Mouse (Mus musculus): ENCODE results near the gene Prkce. TPM values are rescaled to one million over a fixed set of nuclear protein-coding genes. Genes with fewer than 3 reads are reported as not detected.

Prkce gene
- polyA plus RNA-seq, 1 experiment from 2014 or later: 4.4 TPM

GRCm38 (mm10) chr17:86331835-86332234 lies 164.2 kb downstream of the Prkce start:
- peaks cover 43% of the 10 kb centered on the region for H3K4me1 ChIP-seq (ENCODE audit: control insufficient read depth, insufficient read depth, low read length)
- H3K9me3 ChIP-seq (replicated peaks; ENCODE audit: control insufficient read depth, low read length): no peaks in the 10 kb centered on the region
- H3K4me2 ChIP-seq (ENCODE audit: low read depth, low read length): no peak overlapping the region
- H3K27me3 ChIP-seq (ENCODE audit: control insufficient read depth, insufficient read depth, low read length): no peaks in the 10 kb centered on the region
- no peak for ATAC-seq (ENCODE audit: insufficient read depth, low FRiP score)
- WGBS: 71% methylated on average over 8 of the region's 8 CpGs
- no peak overlapping the region for H3K4me3 ChIP-seq (replicated peaks; ENCODE audit: low read length)
- H3K9ac ChIP-seq (ENCODE audit: low read length): no peak overlapping the region
- no peaks in the 10 kb centered on the region for H3K36me3 ChIP-seq (ENCODE audit: control insufficient read depth, insufficient read depth, low read length)
- peak overlapping the region; percentile 17; the same call in 1 of the 2 replicates for H3K27ac ChIP-seq (ENCODE audit: low read length)

- no peaks in the 10 kb centered on the region for H3K36me3 ChIP-seq (ENCODE audit: control insufficient read depth, insufficient read depth, low read length)
- H3K9me3 ChIP-seq (replicated peaks; ENCODE audit: control insufficient read depth, low read length): no peaks in the 10 kb centered on the region
- no peak overlapping the region for H3K4me2 ChIP-seq (ENCODE audit: low read depth, low read length)
- 77% methylated on average over 4 of the region's 4 CpGs for WGBS
- H3K9ac ChIP-seq (ENCODE audit: low read length): no peak overlapping the region
- no peak overlapping the region for H3K27ac ChIP-seq (ENCODE audit: low read length)
- no peaks in the 10 kb centered on the region for H3K27me3 ChIP-seq (ENCODE audit: control insufficient read depth, insufficient read depth, low read length)
- peaks cover 25% of the 10 kb centered on the region for H3K4me1 ChIP-seq (ENCODE audit: control insufficient read depth, insufficient read depth, low read length)
- peak; percentile 71; the same call in 1 of the 2 replicates for ATAC-seq (ENCODE audit: insufficient read depth, low FRiP score)
- H3K4me3 ChIP-seq (replicated peaks; ENCODE audit: low read length): no peak overlapping the region
These were observed 167.4 kb downstream of the Prkce start for GRCm38 (mm10) chr17:86334990-86335389.

DNA sequence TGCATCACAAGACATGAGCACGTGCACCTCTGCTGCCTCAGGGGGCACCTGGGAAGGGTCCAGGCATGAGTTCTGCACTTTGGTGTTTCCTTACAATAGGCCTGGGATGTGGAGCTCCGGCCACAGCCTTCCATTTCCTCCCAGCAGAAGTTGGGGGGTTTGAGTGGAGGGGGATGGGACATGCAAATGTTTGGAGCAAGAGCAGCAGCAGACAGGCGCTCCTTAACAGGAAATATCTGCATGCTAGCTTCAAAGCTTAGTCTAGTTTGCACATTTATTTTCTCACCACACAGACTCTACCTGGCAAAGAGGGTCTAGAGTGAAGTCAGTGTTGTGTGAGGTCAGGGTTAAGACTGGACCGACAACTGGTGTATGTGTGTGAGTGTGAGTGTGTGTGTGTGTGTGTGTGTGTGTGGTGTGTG lies 169.1 kb downstream of the Prkce start:
- no peaks in the 10 kb centered on the region for H3K9me3 ChIP-seq (replicated peaks; ENCODE audit: control insufficient read depth, low read length)
- H3K4me1 ChIP-seq (ENCODE audit: control insufficient read depth, insufficient read depth, low read length): peaks cover 10% of the 10 kb centered on the region
- no peak overlapping the region for H3K4me3 ChIP-seq (replicated peaks; ENCODE audit: low read length)
- peak; percentile 27; the same call in 1 of the 2 replicates for ATAC-seq (ENCODE audit: insufficient read depth, low FRiP score)
- WGBS: 46% methylated on average over 4 of the region's 4 CpGs
- no peak overlapping the region for H3K9ac ChIP-seq (ENCODE audit: low read length)
- no peaks in the 10 kb centered on the region for H3K36me3 ChIP-seq (ENCODE audit: control insufficient read depth, insufficient read depth, low read length)
- no peak overlapping the region for H3K4me2 ChIP-seq (ENCODE audit: low read depth, low read length)
- no peaks in the 10 kb centered on the region for H3K27me3 ChIP-seq (ENCODE audit: control insufficient read depth, insufficient read depth, low read length)
- H3K27ac ChIP-seq (ENCODE audit: low read length): no peak overlapping the region; the same call in 1 of the 2 replicates

DNA sequence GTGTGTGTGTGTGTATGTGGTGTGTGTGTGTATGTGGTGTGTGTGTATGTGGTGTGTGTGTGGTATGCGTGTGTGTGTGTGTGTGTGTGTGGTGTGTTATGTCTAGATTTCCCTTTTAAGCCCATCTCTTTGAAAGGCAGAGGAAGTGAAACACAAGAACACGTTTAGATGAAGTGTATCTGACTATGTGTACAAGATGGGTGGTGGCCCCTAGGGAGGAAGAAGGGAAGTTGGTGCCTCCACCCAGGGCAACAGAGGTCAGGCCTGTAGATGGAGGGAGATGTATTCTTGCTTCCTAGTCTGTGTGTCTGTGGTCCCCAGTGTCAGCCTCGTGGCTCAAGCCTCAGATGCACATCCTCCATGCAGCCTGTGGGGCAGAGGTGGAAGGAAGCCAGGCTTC lies 169.5 kb downstream of the Prkce start:
- Histone ChIP-seq H3K27me3 (ENCODE audit: control insufficient read depth, insufficient read depth, low read length) (no peaks in the 10 kb centered on the region), H3K4me1 (ENCODE audit: control insufficient read depth, insufficient read depth, low read length) (peaks cover 7% of the 10 kb centered on the region; the same call in 1 of the 2 replicates), H3K9me3 (replicated peaks; ENCODE audit: control insufficient read depth, low read length) (no peaks in the 10 kb centered on the region), H3K4me2 (ENCODE audit: low read depth, low read length) (no peak overlapping the region), H3K27ac (ENCODE audit: low read length) (no peak overlapping the region), H3K4me3 (replicated peaks; ENCODE audit: low read length) (no peak overlapping the region), H3K36me3 (ENCODE audit: control insufficient read depth, insufficient read depth, low read length) (no peaks in the 10 kb centered on the region), H3K9ac (ENCODE audit: low read length) (no peak overlapping the region)
- no peak for ATAC-seq (ENCODE audit: insufficient read depth, low FRiP score)
- WGBS: 40% methylated on average over 3 of the region's 3 CpGs

DNA sequence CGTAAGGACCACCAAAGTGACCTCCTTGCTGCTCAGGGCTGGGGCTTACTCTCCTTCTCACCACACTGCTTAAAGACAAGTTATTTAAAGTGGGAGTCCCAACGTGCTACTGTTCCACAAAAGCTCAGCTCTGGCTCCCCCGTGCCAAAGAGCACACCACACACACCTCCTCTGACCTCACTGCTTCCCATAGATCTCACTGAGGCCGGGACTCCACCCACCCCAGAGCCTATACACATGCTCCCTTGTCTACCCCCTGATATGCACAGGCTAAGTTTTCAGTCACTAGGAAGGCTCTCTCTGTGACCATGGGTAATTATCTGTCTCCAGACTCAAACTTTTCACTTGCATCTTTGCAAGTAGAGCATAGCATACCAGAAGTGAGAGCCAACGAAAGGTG lies 170.7 kb downstream of the Prkce start:
- Histone ChIP-seq H3K36me3 (ENCODE audit: control insufficient read depth, insufficient read depth, low read length) (no peaks in the 10 kb centered on the region), H3K9me3 (replicated peaks; ENCODE audit: control insufficient read depth, low read length) (no peaks in the 10 kb centered on the region), H3K9ac (ENCODE audit: low read length) (no peak overlapping the region), H3K27ac (ENCODE audit: low read length) (no peak overlapping the region), H3K27me3 (ENCODE audit: control insufficient read depth, insufficient read depth, low read length) (no peaks in the 10 kb centered on the region), H3K4me1 (ENCODE audit: control insufficient read depth, insufficient read depth, low read length) (peaks cover 7% of the 10 kb centered on the region; the same call in 1 of the 2 replicates), H3K4me3 (replicated peaks; ENCODE audit: low read length) (no peak overlapping the region), H3K4me2 (ENCODE audit: low read depth, low read length) (no peak overlapping the region)
- ATAC-seq (ENCODE audit: insufficient read depth, low FRiP score): no peak
- WGBS: 66% methylated on average over 5 of the region's 5 CpGs

DNA sequence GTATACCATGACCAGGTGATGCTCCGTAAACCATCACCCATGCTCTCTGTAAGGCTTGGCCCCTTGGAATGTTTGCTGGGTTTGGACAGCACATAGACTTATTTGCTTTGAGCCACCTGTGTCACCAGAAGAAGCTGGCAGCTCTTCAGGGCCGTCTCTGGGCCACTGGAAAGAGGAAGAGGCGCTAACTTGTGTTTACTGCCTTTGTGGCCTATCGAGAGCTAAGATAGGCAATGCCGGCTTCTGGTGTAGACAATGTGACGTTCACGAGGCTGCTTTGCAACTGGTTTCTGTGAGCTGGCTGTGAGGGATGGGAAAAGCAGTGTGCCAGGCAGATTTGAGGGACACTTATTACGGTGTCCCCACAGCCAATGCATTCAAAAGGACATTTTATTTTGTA lies 176.4 kb downstream of the Prkce start:
- Histone ChIP-seq H3K4me1 (ENCODE audit: control insufficient read depth, insufficient read depth, low read length) (no peaks in the 10 kb centered on the region), H3K27ac (ENCODE audit: low read length) (no peak overlapping the region), H3K27me3 (ENCODE audit: control insufficient read depth, insufficient read depth, low read length) (no peaks in the 10 kb centered on the region), H3K9me3 (replicated peaks; ENCODE audit: control insufficient read depth, low read length) (no peaks in the 10 kb centered on the region), H3K36me3 (ENCODE audit: control insufficient read depth, insufficient read depth, low read length) (no peaks in the 10 kb centered on the region), H3K4me2 (ENCODE audit: low read depth, low read length) (no peak overlapping the region), H3K9ac (ENCODE audit: low read length) (no peak overlapping the region), H3K4me3 (replicated peaks; ENCODE audit: low read length) (no peak overlapping the region)
- no peak for ATAC-seq (ENCODE audit: insufficient read depth, low FRiP score)
- WGBS: 47% methylated on average over 8 of the region's 8 CpGs

DNA sequence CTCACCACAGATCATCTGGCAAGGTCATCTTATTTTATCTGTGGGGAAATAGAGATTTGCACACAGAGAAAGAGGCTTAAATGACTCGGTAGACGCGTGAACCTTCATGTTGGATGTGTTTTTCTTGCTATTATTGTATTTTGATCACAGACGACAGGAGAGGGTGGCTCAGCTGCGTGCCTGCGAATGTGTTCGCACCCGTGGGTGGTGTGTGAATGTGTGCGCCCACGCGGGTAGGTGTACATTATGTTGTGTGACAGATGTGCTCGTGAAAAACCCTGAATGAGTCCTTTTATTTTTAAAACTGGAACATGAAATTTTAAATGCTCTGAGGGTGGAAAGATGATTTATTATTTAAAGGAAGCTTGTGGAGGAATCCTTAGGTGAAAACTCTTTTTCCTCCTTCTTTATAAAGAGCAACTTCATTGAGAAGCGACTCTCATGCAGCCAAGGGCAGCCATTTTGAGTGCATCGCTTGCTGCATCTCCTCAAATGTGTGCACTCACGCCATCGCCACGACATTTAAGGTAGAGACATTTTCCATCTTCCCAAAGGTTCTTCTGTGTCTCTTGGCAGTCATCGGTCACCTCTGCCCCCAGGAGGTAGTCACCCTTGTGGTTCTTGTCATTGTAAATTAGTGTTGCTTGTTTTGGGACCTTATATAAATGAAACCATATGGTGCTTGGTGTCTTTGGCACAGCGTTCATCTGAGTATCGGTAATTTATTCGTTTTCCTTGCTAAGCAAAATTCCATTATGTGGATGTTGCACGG lies 177.8 kb downstream of the Prkce start:
- Histone ChIP-seq H3K4me2 (ENCODE audit: low read depth, low read length) (no peak overlapping the region), H3K4me1 (ENCODE audit: control insufficient read depth, insufficient read depth, low read length) (peaks cover 1% of the 10 kb centered on the region; the same call in 1 of the 2 replicates), H3K9ac (ENCODE audit: low read length) (no peak overlapping the region), H3K9me3 (replicated peaks; ENCODE audit: control insufficient read depth, low read length) (no peaks in the 10 kb centered on the region), H3K27ac (ENCODE audit: low read length) (no peak overlapping the region), H3K4me3 (replicated peaks; ENCODE audit: low read length) (no peak overlapping the region), H3K36me3 (ENCODE audit: control insufficient read depth, insufficient read depth, low read length) (no peaks in the 10 kb centered on the region), H3K27me3 (ENCODE audit: control insufficient read depth, insufficient read depth, low read length) (no peaks in the 10 kb centered on the region)
- no peak for ATAC-seq (ENCODE audit: insufficient read depth, low FRiP score)
- 90% methylated on average over 22 of the region's 22 CpGs for WGBS

GRCm38 (mm10) chr17:86350236-86350635 lies 182.7 kb downstream of the Prkce start:
- H3K27me3 ChIP-seq (ENCODE audit: control insufficient read depth, insufficient read depth, low read length): no peaks in the 10 kb centered on the region
- H3K4me1 ChIP-seq (ENCODE audit: control insufficient read depth, insufficient read depth, low read length): peaks cover 15% of the 10 kb centered on the region
- H3K9ac ChIP-seq (ENCODE audit: low read length): no peak overlapping the region
- 35% methylated on average over 3 of the region's 3 CpGs for WGBS
- no peaks in the 10 kb centered on the region for H3K36me3 ChIP-seq (ENCODE audit: control insufficient read depth, insufficient read depth, low read length)
- ATAC-seq (ENCODE audit: insufficient read depth, low FRiP score): peak; percentile 73
- no peak overlapping the region for H3K4me3 ChIP-seq (replicated peaks; ENCODE audit: low read length)
- H3K4me2 ChIP-seq (ENCODE audit: low read depth, low read length): peak overlapping the region; percentile 32
- no peaks in the 10 kb centered on the region for H3K9me3 ChIP-seq (replicated peaks; ENCODE audit: control insufficient read depth, low read length)
- peak overlapping the region; percentile 78 for H3K27ac ChIP-seq (ENCODE audit: low read length)

DNA sequence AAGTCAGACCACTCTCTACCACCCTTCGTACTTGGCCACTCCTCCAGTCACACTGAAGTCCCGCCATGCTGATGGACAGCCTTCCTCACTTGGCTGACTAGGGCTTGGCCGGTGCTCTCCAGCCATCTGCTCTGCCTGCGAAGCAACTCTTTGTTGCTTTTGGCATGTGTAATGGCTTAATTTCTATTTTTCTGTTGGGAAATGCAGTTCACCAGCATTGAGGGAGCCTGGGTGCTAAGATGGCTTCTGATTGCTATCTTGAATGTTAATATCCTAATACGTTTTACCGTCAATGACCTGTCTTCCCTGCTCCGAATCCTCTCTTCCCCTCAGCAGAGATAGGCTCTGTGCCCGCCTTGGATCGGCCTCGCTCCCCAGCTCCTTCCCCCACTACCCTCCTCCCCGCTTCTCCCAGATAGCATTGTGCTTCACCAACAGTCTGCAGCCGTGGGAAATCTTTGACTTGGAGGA lies 183.2 kb downstream of the Prkce start:
- Histone ChIP-seq H3K4me2 (ENCODE audit: low read depth, low read length) (peak overlapping the region; percentile 32), H3K4me3 (replicated peaks; ENCODE audit: low read length) (no peak overlapping the region), H3K4me1 (ENCODE audit: control insufficient read depth, insufficient read depth, low read length) (peaks cover 17% of the 10 kb centered on the region), H3K36me3 (ENCODE audit: control insufficient read depth, insufficient read depth, low read length) (no peaks in the 10 kb centered on the region), H3K27me3 (ENCODE audit: control insufficient read depth, insufficient read depth, low read length) (no peaks in the 10 kb centered on the region), H3K9ac (ENCODE audit: low read length) (no peak overlapping the region), H3K9me3 (replicated peaks; ENCODE audit: control insufficient read depth, low read length) (no peaks in the 10 kb centered on the region), H3K27ac (ENCODE audit: low read length) (peak overlapping the region; percentile 78)
- 46% methylated on average over 12 of the region's 12 CpGs for WGBS
- ATAC-seq (ENCODE audit: insufficient read depth, low FRiP score): peak; percentile 70

Measured in stomach, embryonic 16.5 days (tissue).